Mouse (Mus musculus) bone marrow, adult 2 months (tissue): ENCODE measurements around the gene Grin2b. TPM values are rescaled to one million over a fixed set of nuclear protein-coding genes. Genes with fewer than 3 reads are reported as not detected.

Experiments
- H3K27ac ChIP-seq: fragments of 200-500 bp; 2 replicates; pipeline ENCODE4 v1.5.1; 2012; ENCODE audit warnings: low read depth, mild to moderate bottlenecking, control low read depth, inconsistent platforms, low read length; ENCODE audit not compliant: control insufficient read depth, poor library complexity, insufficient read depth
- H3K4me1 ChIP-seq: fragments of 200-500 bp; 2 replicates; pipeline ENCODE4 v1.6.1; 2011; ENCODE audit warnings: low read length; ENCODE audit not compliant: control insufficient read depth, insufficient read depth
- H3K4me3 ChIP-seq: fragments of 200-500 bp; replicated peaks from 2 replicates; pipeline ENCODE3; 2011; ENCODE audit warnings: mild to moderate bottlenecking, low read depth, low read length, control low read depth; ENCODE audit not compliant: control insufficient read depth
- CTCF ChIP-seq: fragments of 200-500 bp; IDR thresholded peaks from 2 replicates; pipeline ENCODE4 v1.5.1; 2011; ENCODE audit warnings: low read length, control low read depth; ENCODE audit not compliant: control insufficient read depth, insufficient read depth
- POLR2A ChIP-seq: fragments of 200-500 bp; IDR thresholded peaks from 2 replicates; pipeline ENCODE4 v1.6.1; 2011; ENCODE audit warnings: low read depth, mild to moderate bottlenecking, control low read depth, low read length, borderline replicate concordance; ENCODE audit not compliant: control insufficient read depth
- WGBS: fragments of 180-500 bp; shearing (Covaris S2); methylation state at CpG from one replicate; pipeline ENCODE4 v1.1.7; 2018; 5-methylcytosine and 5-hydroxymethylcytosine counted together
- polyA plus RNA-seq: library from polyadenylated mRNA; stranded (reverse); fragments of >200 nt; gene quantifications from 2 replicates; pipeline ENCODE4 v1.2.4, GENCODE M21; 2011; ENCODE audit warnings: low replicate concordance; ENCODE audit not compliant: missing spikeins, insufficient read depth, insufficient read length

Gene Grin2b
- polyA plus RNA-seq, 1 experiment = 0.10 TPM

DNA sequence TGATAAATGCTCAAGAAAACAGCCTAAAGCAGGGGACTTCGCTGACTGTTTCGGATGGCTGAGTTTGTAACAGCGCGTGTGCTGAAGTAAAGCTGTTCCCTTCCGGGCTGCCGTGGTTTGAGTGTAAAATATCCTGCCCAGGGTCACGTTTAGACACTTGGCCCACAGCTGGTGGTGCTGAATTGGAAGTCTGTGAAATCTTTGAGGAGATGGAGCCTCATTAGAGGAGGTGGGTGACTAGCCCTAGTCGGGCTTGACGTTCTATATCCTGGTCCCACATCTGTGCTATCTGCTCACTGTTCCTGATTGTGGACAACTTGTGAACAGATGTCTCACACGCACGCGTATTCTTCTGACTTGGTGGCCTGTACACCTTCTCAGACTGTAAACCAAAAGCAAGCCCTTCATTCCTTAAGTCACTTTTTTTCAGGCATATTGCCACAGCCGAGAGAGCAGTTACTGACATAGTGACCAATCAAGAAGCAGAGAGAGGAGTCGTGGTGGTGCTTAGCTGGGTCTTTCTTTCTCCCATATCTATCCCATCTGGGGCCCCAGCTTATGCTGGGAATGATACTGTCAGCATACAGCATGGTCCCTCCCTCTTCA is 493.1 kb downstream of the Grin2b start:
- 80% methylated on average over 14 of the region's 14 CpGs for WGBS
- TF ChIP-seq POLR2A = no peak
- TF ChIP-seq CTCF = no peak
- H3K27ac ChIP-seq = no peak overlapping the region
- no peak overlapping the region for H3K4me3 ChIP-seq
- H3K4me1 ChIP-seq = no peaks in the 10 kb centered on the region

DNA sequence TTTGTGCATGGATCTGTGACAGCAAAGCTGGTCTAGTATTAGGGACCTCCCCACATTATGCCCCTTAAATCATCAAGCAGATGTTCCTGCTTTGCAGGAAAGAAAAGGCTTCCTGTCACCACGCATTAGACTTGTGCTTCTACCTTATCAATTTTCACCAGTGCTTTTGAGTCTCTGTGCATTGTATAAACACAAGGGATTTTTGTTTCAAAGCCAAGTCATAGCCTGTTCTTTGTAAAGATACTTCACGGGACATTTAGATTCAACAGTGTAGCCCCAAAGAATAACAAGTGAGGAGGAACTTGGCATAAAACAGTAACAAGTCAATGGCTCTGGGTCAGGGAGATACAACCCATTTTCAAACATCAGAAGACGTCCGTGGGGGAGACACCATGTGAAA is 498.9 kb downstream of the Grin2b start:
- Histone ChIP-seq H3K4me1 (no peaks in the 10 kb centered on the region), H3K27ac (no peak overlapping the region), H3K4me3 (no peak overlapping the region)
- TF ChIP-seq POLR2A (no peak), CTCF (no peak)
- WGBS = 36% methylated on average over 4 of the region's 4 CpGs

DNA sequence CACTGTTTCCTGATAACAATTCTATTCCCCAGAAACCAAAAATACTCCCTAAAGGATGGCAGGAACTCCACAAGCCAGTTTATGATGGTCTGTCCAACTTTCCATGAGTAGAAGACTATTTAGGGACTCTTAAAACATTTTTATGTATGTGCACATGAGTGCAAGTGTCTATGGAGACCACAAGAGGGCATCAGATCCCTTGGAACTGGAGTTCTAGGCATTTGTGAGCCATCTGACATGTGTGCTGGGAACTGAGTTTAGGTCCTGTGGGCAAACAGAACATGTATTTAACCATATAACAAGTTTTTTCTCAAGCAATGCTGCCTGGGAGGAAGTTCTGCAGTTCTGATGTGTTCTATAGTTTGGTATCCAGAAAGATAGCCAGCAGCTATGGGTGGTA is 501.3 kb downstream of the Grin2b start:
- no peak for TF ChIP-seq POLR2A
- no peak for TF ChIP-seq CTCF
- Histone ChIP-seq H3K4me3 (no peak overlapping the region), H3K4me1 (no peaks in the 10 kb centered on the region), H3K27ac (no peak overlapping the region)

Other genes starting within 250 kb of the Grin2b start
- not detected in 2 replicates for gene Gm8994, start 154.0 kb upstream of the Grin2b start, polyA plus RNA-seq
- gene E330021D16Rik, start 242.1 kb upstream of the Grin2b start, polyA plus RNA-seq = not detected in 2 replicates